Mouse (Mus musculus): Measurements from ENCODE around the gene Gmppa. TPM values are rescaled to one million over a fixed set of nuclear protein-coding genes. Genes with fewer than 3 reads are reported as not detected.

Gene Gmppa
- total RNA-seq, 2 experiments from 2014 or later, result 39.7 to 40.1 TPM

GRCm38 (mm10) chr1:75478497-75478896 lies 42.8 kb downstream of the Gmppa start:
- intact Hi-C loops (cut with DNase I), result loop anchor here (1.0 kb wide), 1 partner anchor 81 kb away; no protein-coding TSS in a partner anchor
- DNase-seq, result peak; percentile 60 to 67

GRCm38 (mm10) chr1:75478916-75479634 lies 43.3 kb downstream of the Gmppa start, which contains the start of the genes Chpf and Tmem198:
Gene Chpf (minus strand): TSS chr1:75479307.
Gene Tmem198 (plus strand): TSS chr1:75479532.
- intact Hi-C loops (cut with DNase I), result loop anchor here (1.0 kb wide), 1 partner anchor 80 kb away; no protein-coding TSS in a partner anchor
- peak; percentile 98 for DNase-seq

GRCm38 (mm10) chr1:75479635-75479989 lies 43.9 kb downstream of the Gmppa start:
- DNase-seq, result no peak
- intact Hi-C loops (cut with DNase I), result no loop called here

GRCm38 (mm10) chr1:75480036-75480435 lies 44.3 kb downstream of the Gmppa start:
- DNase-seq, result no peak
- intact Hi-C loops (cut with DNase I), result no loop called here

- DNase-seq, result no peak
- intact Hi-C loops (cut with DNase I), result no loop called here
Observed at GRCm38 (mm10) chr1:75480735-75481134, 45.0 kb downstream of the Gmppa start.

- intact Hi-C loops (cut with DNase I), result no loop called here
- DNase-seq, result no peak
Observed at GRCm38 (mm10) chr1:75486561-75486960, 50.8 kb downstream of the Gmppa start.

- no peak for DNase-seq
- intact Hi-C loops (cut with DNase I), result no loop called here
Observed at GRCm38 (mm10) chr1:75487040-75487404, 51.3 kb downstream of the Gmppa start.

- intact Hi-C loops (cut with DNase I), result no loop called here
- peak in 1 of 2 experiments; percentile 48 for DNase-seq
Observed at GRCm38 (mm10) chr1:75487405-75488161, 51.9 kb downstream of the Gmppa start.

- DNase-seq, result no peak
- intact Hi-C loops (cut with DNase I), result no loop called here
Observed at GRCm38 (mm10) chr1:75490785-75491551, 55.2 kb downstream of the Gmppa start.

- DNase-seq, result no peak
- intact Hi-C loops (cut with DNase I), result no loop called here
Observed at GRCm38 (mm10) chr1:75492579-75493170, 56.9 kb downstream of the Gmppa start.

Other genes with a start within 250 kb of the Gmppa start
- gene Ankzf1, start 243.8 kb upstream of the Gmppa start, total RNA-seq (2021), result 10 to 100 TPM; 12.5 TPM
- gene Atg9a, start 243.7 kb upstream of the Gmppa start, total RNA-seq (2021), result 10 to 100 TPM; 51.6 to 54.2 TPM
- gene Glb1l, start 225.1 kb upstream of the Gmppa start, total RNA-seq (2021), result 10 to 100 TPM in 1 of 2 experiments, 1 to 10 TPM in 1; 9.9 to 10.5 TPM
- gene Stk16, start 225.1 kb upstream of the Gmppa start, total RNA-seq (2021), result 10 to 100 TPM; 60.1 to 61.4 TPM
- gene Tuba4a, start 216.1 kb upstream of the Gmppa start, total RNA-seq (2021), result 100 to 1,000 TPM; 543 to 577 TPM
- not detected for gene A630095N17Rik, start 203.8 kb upstream of the Gmppa start, total RNA-seq (2021)
- 10 to 100 TPM; 58.3 to 61.4 TPM for gene Dnajb2, start 199.5 kb upstream of the Gmppa start, total RNA-seq (2021)
- under 1 TPM; 0.34 to 0.42 TPM for gene Ptprn, start 171.4 kb upstream of the Gmppa start, total RNA-seq (2021)
- not detected for gene Resp18, start 157.5 kb upstream of the Gmppa start, total RNA-seq (2021)
- gene Dnpep, start 117.9 kb upstream of the Gmppa start, total RNA-seq (2021), result 10 to 100 TPM; 92.2 to 92.7 TPM
- 100 to 1,000 TPM; 909 to 916 TPM for gene Des, start 75.6 kb upstream of the Gmppa start, total RNA-seq (2021)
- gene Speg, start 60.6 kb upstream of the Gmppa start, total RNA-seq (2021), result 100 to 1,000 TPM; 104 to 112 TPM
- not detected for gene Asic4, start 14.5 kb downstream of the Gmppa start, total RNA-seq (2021)
- 10 to 100 TPM; 38.6 to 39.5 TPM for gene Chpf, start 43.4 kb downstream of the Gmppa start, total RNA-seq (2021)
- gene Tmem198, start 43.6 kb downstream of the Gmppa start, total RNA-seq (2021), result under 1 TPM; 0.38 to 0.52 TPM
- 100 to 1,000 TPM; 171 to 173 TPM for gene Obsl1, start 70.5 kb downstream of the Gmppa start, total RNA-seq (2021)
- 1 to 10 TPM; 5.1 to 8.5 TPM for gene Inha, start 71.1 kb downstream of the Gmppa start, total RNA-seq (2021)
- gene Stk11ip, start 85.6 kb downstream of the Gmppa start, total RNA-seq (2021), result 10 to 100 TPM; 12.7 to 13.9 TPM
- gene Slc4a3, start 110.3 kb downstream of the Gmppa start, total RNA-seq (2021), result 100 to 1,000 TPM; 128 to 149 TPM